ENCODE assay signal across 10 mouse cellular contexts in genomic region chr9:123509638-123510604, GRCm38 (mm10). TPM values are rescaled to one million over a fixed set of nuclear protein-coding genes. Genes with fewer than 3 reads are reported as not detected.
DNase-seq lines count a peak whose midpoint lies in the region; ATAC-seq lines count a peak whose summit lies in the region.
"Had no signal": no experiment of that assay in that cellular context is flagged by ENCODE, and none has a peak within 500 bp of the region (broad histone marks: within the 10 kb centered on the region; RNA-seq: fewer than 3 reads in every experiment).

No protein-coding gene starts in this region.

- H3K27me3 ChIP-seq in forebrain, embryonic 15.5 days = no peaks in the 10 kb centered on the region
- no peaks in the 10 kb centered on the region for H3K27me3 ChIP-seq in forebrain, embryonic 11.5 days (ENCODE audit: control insufficient read depth, insufficient read depth, low read length)
- no peaks in the 10 kb centered on the region for H3K27me3 ChIP-seq in liver, embryonic 12.5 days (replicated peaks)
- H3K27me3 ChIP-seq: embryonic facial prominence, embryonic 13.5 days; limb, embryonic 15.5 days had no signal

- no peak overlapping the region for H3K9ac ChIP-seq in forebrain, embryonic 15.5 days (replicated peaks)
- H3K9ac ChIP-seq in forebrain, embryonic 11.5 days (ENCODE audit: low read length) = no peak overlapping the region
- H3K9ac ChIP-seq in liver, embryonic 12.5 days = no peak overlapping the region
- H3K9ac ChIP-seq: embryonic facial prominence, embryonic 13.5 days; limb, embryonic 15.5 days had no signal

- DNase-seq in forebrain, embryonic 11.5 days (ENCODE audit: low spot score) = no peak
- DNase-seq in right cerebral cortex, adult 2 months (ENCODE audit: low spot score in 2 of 2) = peak; percentile 38 to 59
- no peak for DNase-seq in right cerebral cortex, postnatal 25 days
- DNase-seq in thymus, postnatal 25 days = peak; percentile 30
- no peak for DNase-seq in layer of hippocampus, postnatal 10 days (ENCODE audit: low spot score in 2 of 2)
- DNase-seq in heart, postnatal 36 days = no peak

- peak; percentile 61; the same call in 1 of the 2 replicates for ATAC-seq in forebrain, embryonic 15.5 days (replicated peaks)
- ATAC-seq in forebrain, embryonic 11.5 days (replicated peaks; ENCODE audit: low FRiP score) = no peak
- ATAC-seq in liver, embryonic 12.5 days = peak; percentile 47

- WGBS in forebrain, embryonic 15.5 days = 83% methylated on average over 8 of the region's 8 CpGs
- 95% methylated on average over 8 of the region's 8 CpGs for WGBS in forebrain, embryonic 11.5 days
- 64% methylated on average over 8 of the region's 8 CpGs for WGBS in liver, embryonic 12.5 days (ENCODE audit: insufficient replicate concordance)

- H3K4me1 ChIP-seq in forebrain, embryonic 15.5 days = no peaks in the 10 kb centered on the region
- no peaks in the 10 kb centered on the region for H3K4me1 ChIP-seq in forebrain, embryonic 11.5 days (replicated peaks; ENCODE audit: control insufficient read depth, insufficient read depth, low read length)
- peaks cover 7% of the 10 kb centered on the region; the same call in 1 of the 2 replicates for H3K4me1 ChIP-seq in liver, embryonic 12.5 days
- H3K4me1 ChIP-seq: embryonic facial prominence, embryonic 13.5 days; limb, embryonic 15.5 days had no signal

- no peak overlapping the region for H3K4me2 ChIP-seq in forebrain, embryonic 15.5 days (replicated peaks)
- no peak overlapping the region for H3K4me2 ChIP-seq in forebrain, embryonic 11.5 days (ENCODE audit: low read depth, low read length, severe bottlenecking)
- H3K4me2 ChIP-seq in liver, embryonic 12.5 days = no peak overlapping the region
- H3K4me2 ChIP-seq: embryonic facial prominence, embryonic 13.5 days; limb, embryonic 15.5 days had no signal

- no peaks in the 10 kb centered on the region for H3K36me3 ChIP-seq in forebrain, embryonic 15.5 days
- H3K36me3 ChIP-seq in forebrain, embryonic 11.5 days (ENCODE audit: control insufficient read depth, insufficient read depth, low read length) = peaks cover 3% of the 10 kb centered on the region; the same call in 1 of the 2 replicates
- H3K36me3 ChIP-seq in liver, embryonic 12.5 days = peaks cover 64% of the 10 kb centered on the region

- no peak overlapping the region for H3K4me3 ChIP-seq in forebrain, embryonic 15.5 days
- no peak overlapping the region for H3K4me3 ChIP-seq in forebrain, embryonic 11.5 days (ENCODE audit: low read depth, low read length)
- no peak overlapping the region for H3K4me3 ChIP-seq in liver, embryonic 12.5 days
- H3K4me3 ChIP-seq: embryonic facial prominence, embryonic 13.5 days; limb, embryonic 15.5 days had no signal

- no peaks in the 10 kb centered on the region for H3K9me3 ChIP-seq in forebrain, embryonic 15.5 days
- no peaks in the 10 kb centered on the region for H3K9me3 ChIP-seq in forebrain, embryonic 11.5 days (ENCODE audit: control insufficient read depth, low read length)
- no peaks in the 10 kb centered on the region for H3K9me3 ChIP-seq in liver, embryonic 12.5 days (replicated peaks)
- H3K9me3 ChIP-seq: embryonic facial prominence, embryonic 13.5 days; limb, embryonic 15.5 days had no signal

- intact Hi-C loops in heart, postnatal 36 days (cut with DNase I) = loop anchor here (2.0 kb wide), 1 partner anchor 15 kb away; no protein-coding TSS in a partner anchor

- H3K27ac ChIP-seq in forebrain, embryonic 15.5 days (replicated peaks) = no peak overlapping the region
- H3K27ac ChIP-seq in forebrain, embryonic 11.5 days (ENCODE audit: low read depth, low read length) = no peak overlapping the region
- H3K27ac ChIP-seq in liver, embryonic 12.5 days = 0 out of 2 replicates have a peak overlapping the region, but pooled peaks have one; percentile 18
- H3K27ac ChIP-seq: embryonic facial prominence, embryonic 13.5 days; limb, embryonic 15.5 days had no signal

RNA-seq across cellular contexts. Expression of gene Sacm1l, which starts 19.6 kb away (rescaled TPM):
- 48.5 and 51.8 TPM in 2 replicates for polyA plus RNA-seq in forebrain, embryonic 15.5 days (2015; fragmentation: Nextera tagmentation; extraction: Ambion mirVana)
- 44.6 and 46.4 TPM in 2 replicates for polyA plus RNA-seq in forebrain, embryonic 11.5 days (2014; fragmentation: Nextera tagmentation; extraction: Ambion mirVana)
- polyA plus RNA-seq in liver, embryonic 12.5 days (2016; fragmentation: Nextera tagmentation; extraction: Ambion mirVana) = 36.3 and 36.7 TPM in 2 replicates
- total RNA-seq in layer of hippocampus, postnatal 10 days (2021) = 10 to 100 TPM; 41.1 to 44.5 TPM
- total RNA-seq in heart, postnatal 36 days (2021) = 10 to 100 TPM; 32.2 to 32.9 TPM

RNA-seq across cellular contexts. Expression of gene Limd1, which starts 31.4 kb away (rescaled TPM):
- polyA plus RNA-seq in forebrain, embryonic 15.5 days (2015; fragmentation: Nextera tagmentation; extraction: Ambion mirVana) = 18.0 and 19.8 TPM in 2 replicates
- 52.3 and 56.6 TPM in 2 replicates for polyA plus RNA-seq in forebrain, embryonic 11.5 days (2014; fragmentation: Nextera tagmentation; extraction: Ambion mirVana)
- polyA plus RNA-seq in liver, embryonic 12.5 days (2016; fragmentation: Nextera tagmentation; extraction: Ambion mirVana) = 30.4 and 30.9 TPM in 2 replicates
- 10 to 100 TPM in 1 of 2 experiments, 1 to 10 TPM in 1; 9.6 to 13.5 TPM for total RNA-seq in layer of hippocampus, postnatal 10 days (2021)
- total RNA-seq in heart, postnatal 36 days (2021) = 10 to 100 TPM; 43.2 to 43.3 TPM

Comparison
In these comparisons a context has a peak if more than half of its experiments do, and no peak if none do; other contexts are left out.
1. DNase-seq: peak in right cerebral cortex, adult 2 months (2 of 2) and thymus, postnatal 25 days (single experiment); none in forebrain, embryonic 11.5 days (single experiment), right cerebral cortex, postnatal 25 days (single experiment), layer of hippocampus, postnatal 10 days (0 of 2) and heart, postnatal 36 days (0 of 2).